Mouse (Mus musculus): Measurements from ENCODE around the gene Oaf. TPM values are rescaled to one million over a fixed set of nuclear protein-coding genes. Genes with fewer than 3 reads are reported as not detected.
A peak's percentile ranks its signal among the peaks of the same experiment; 100 is the strongest.

The Oaf gene
- total and polyA plus RNA-seq, 3 experiments: not detected

- H3K4me3 ChIP-seq (replicated peaks in 1 of 3; ENCODE audit: low read depth in 2 of 3, low read length in 2 of 3, poor library complexity in 1 of 3): no peak overlapping the region
- no peaks in the 10 kb centered on the region for H3K9me3 ChIP-seq (replicated peaks; ENCODE audit: low read length)
- no peak overlapping the region for H3K9ac ChIP-seq (ENCODE audit: insufficient read depth, low read depth)
- no peak for TF ChIP-seq NELFE (IDR thresholded peaks at IDR 0.05; ENCODE audit: low read depth, low read length)
- no peak for TF ChIP-seq TCF12 (IDR thresholded peaks at IDR 0.05; ENCODE audit: low read depth, low read length)
- TF ChIP-seq HCFC1 (IDR thresholded peaks at IDR 0.05; ENCODE audit: low read depth, low read length): no peak
- TF ChIP-seq JUND (conservative IDR thresholded peaks at IDR 0.05; ENCODE audit: low read depth, low read length): no peak
- dilution Hi-C loops (cut with MboI; ENCODE audit: extremely low pct_ligation_motif_present, extremely low pct_unique_long_range_greater_than_20kb, low sequenced_read_pairs): no loop called here
- H3K27ac ChIP-seq (ENCODE audit: insufficient read depth, low read depth): no peak overlapping the region
- in situ Hi-C loops (cut with MboI; ENCODE audit: low pct_ligation_motif_present, low pct_unique_long_range_greater_than_20kb, low sequenced_read_pairs): no loop called here
- no peaks in the 10 kb centered on the region for H3K4me1 ChIP-seq (ENCODE audit: control insufficient read depth in 1 of 2, insufficient read depth in 2 of 2)
- H3K4me2 ChIP-seq (ENCODE audit: insufficient read depth, low read depth, poor library complexity, severe bottlenecking): no peak overlapping the region
- no peaks in the 10 kb centered on the region for H3K79me2 ChIP-seq (replicated peaks; ENCODE audit: control insufficient read depth, extremely low read depth, insufficient read depth, poor library complexity, severe bottlenecking)
- no peaks in the 10 kb centered on the region for H3K36me3 ChIP-seq (replicated peaks in 1 of 2; ENCODE audit: control insufficient read depth in 1 of 2, insufficient read depth in 1 of 2, low read length in 1 of 2)
- H3K27me3 ChIP-seq (replicated peaks): peaks cover 38% of the 10 kb centered on the region
- no peak for DNase-seq (ENCODE audit: extremely low read depth)
Measured at GRCm38 (mm10) chr9:43269166-43269565, 29.5 kb upstream of the Oaf start.

- in situ Hi-C loops (cut with MboI; ENCODE audit: low pct_ligation_motif_present, low pct_unique_long_range_greater_than_20kb, low sequenced_read_pairs) (no loop called here), dilution Hi-C loops (cut with MboI; ENCODE audit: extremely low pct_ligation_motif_present, extremely low pct_unique_long_range_greater_than_20kb, low sequenced_read_pairs) (no loop called here)
- Histone ChIP-seq H3K9ac (ENCODE audit: insufficient read depth, low read depth) (no peak overlapping the region), H3K79me2 (replicated peaks; ENCODE audit: control insufficient read depth, extremely low read depth, insufficient read depth, poor library complexity, severe bottlenecking) (no peaks in the 10 kb centered on the region), H3K27me3 (replicated peaks) (peaks cover 27% of the 10 kb centered on the region), H3K9me3 (replicated peaks; ENCODE audit: low read length) (no peaks in the 10 kb centered on the region), H3K36me3 (replicated peaks in 1 of 2; ENCODE audit: control insufficient read depth in 1 of 2, insufficient read depth in 1 of 2, low read length in 1 of 2) (no peaks in the 10 kb centered on the region), H3K27ac (ENCODE audit: insufficient read depth, low read depth) (no peak overlapping the region), H3K4me3 (replicated peaks in 1 of 3; ENCODE audit: low read depth in 2 of 3, low read length in 2 of 3, poor library complexity in 1 of 3) (no peak overlapping the region), H3K4me1 (ENCODE audit: control insufficient read depth in 1 of 2, insufficient read depth in 2 of 2) (peaks cover 0 to 5% of the 10 kb centered on the region in 2 experiments; a peak in 2 of 4 replicates), H3K4me2 (ENCODE audit: insufficient read depth, low read depth, poor library complexity, severe bottlenecking) (no peak overlapping the region)
- DNase-seq (ENCODE audit: extremely low read depth): peak; percentile 37
- TF ChIP-seq SMC3 (IDR thresholded peaks at IDR 0.05; ENCODE audit: low read depth, low read length): peak; percentile 57
- no peak for TF ChIP-seq HCFC1 (IDR thresholded peaks at IDR 0.05; ENCODE audit: low read depth, low read length)
- no peak for TF ChIP-seq MAFK (IDR thresholded peaks at IDR 0.05; ENCODE audit: insufficient replicate concordance, low read length)
- no peak for TF ChIP-seq KAT2A (IDR thresholded peaks at IDR 0.05; ENCODE audit: insufficient replicate concordance, low read length)
- TF ChIP-seq CTCF (conservative IDR thresholded peaks at IDR 0.05 in 1 of 2, IDR thresholded peaks at IDR 0.05 in 1 of 2; ENCODE audit: low read depth in 2 of 2, low read length in 2 of 2): peak; percentile 29 to 64
- no peak for TF ChIP-seq IRF4 (IDR thresholded peaks at IDR 0.05; ENCODE audit: low read depth, low read length)
- TF ChIP-seq RAD21 (IDR thresholded peaks at IDR 0.05; ENCODE audit: low read depth, low read length): peak; percentile 31
- TF ChIP-seq SIN3A (IDR thresholded peaks at IDR 0.05; ENCODE audit: low read length): no peak
Measured at GRCm38 (mm10) chr9:43267357-43267756, 27.6 kb upstream of the Oaf start.

GRCm38 (mm10) chr9:43265194-43265593, 25.5 kb upstream of the Oaf start:
- H3K4me2 ChIP-seq (ENCODE audit: insufficient read depth, low read depth, poor library complexity, severe bottlenecking): no peak overlapping the region
- TF ChIP-seq NRF1 (IDR thresholded peaks at IDR 0.05; ENCODE audit: low read depth, low read length) (no peak), MYC (IDR thresholded peaks at IDR 0.05; ENCODE audit: low read depth, low read length) (no peak), ZKSCAN1 (IDR thresholded peaks at IDR 0.05; ENCODE audit: borderline replicate concordance, low read depth, low read length) (no peak), SMC3 (IDR thresholded peaks at IDR 0.05; ENCODE audit: low read depth, low read length) (no peak), ZC3H11A (IDR thresholded peaks at IDR 0.05; ENCODE audit: low read depth, low read length) (no peak), POLR2A (IDR thresholded peaks at IDR 0.05; ENCODE audit: low read depth, low read length) (no peak), RCOR1 (conservative IDR thresholded peaks at IDR 0.05; ENCODE audit: low read depth, low read length) (no peak), ETS1 (conservative IDR thresholded peaks at IDR 0.05; ENCODE audit: low read depth, low read length) (no peak), MAFK (IDR thresholded peaks at IDR 0.05; ENCODE audit: insufficient replicate concordance, low read length) (no peak), USF2 (conservative IDR thresholded peaks at IDR 0.05; ENCODE audit: low read depth, low read length) (no peak), HCFC1 (IDR thresholded peaks at IDR 0.05; ENCODE audit: low read depth, low read length) (no peak), CTCF (conservative IDR thresholded peaks at IDR 0.05 in 1 of 2, IDR thresholded peaks at IDR 0.05 in 1 of 2; ENCODE audit: low read depth in 2 of 2, low read length in 2 of 2) (no peak), ZNF384 (IDR thresholded peaks at IDR 0.05; ENCODE audit: low read depth, low read length) (no peak), GABPA (IDR thresholded peaks at IDR 0.05; ENCODE audit: insufficient replicate concordance, low read depth, low read length) (no peak), NELFE (IDR thresholded peaks at IDR 0.05; ENCODE audit: low read depth, low read length) (no peak), JUND (conservative IDR thresholded peaks at IDR 0.05; ENCODE audit: low read depth, low read length) (no peak), JUN (IDR thresholded peaks at IDR 0.05; ENCODE audit: insufficient read depth, low read depth, low read length) (no peak)
- in situ Hi-C loops (cut with MboI; ENCODE audit: low pct_ligation_motif_present, low pct_unique_long_range_greater_than_20kb, low sequenced_read_pairs): no loop called here
- H3K36me3 ChIP-seq (replicated peaks in 1 of 2; ENCODE audit: control insufficient read depth in 1 of 2, insufficient read depth in 1 of 2, low read length in 1 of 2): no peaks in the 10 kb centered on the region
- peaks cover 10% of the 10 kb centered on the region for H3K27me3 ChIP-seq (replicated peaks)
- dilution Hi-C loops (cut with MboI; ENCODE audit: extremely low pct_ligation_motif_present, extremely low pct_unique_long_range_greater_than_20kb, low sequenced_read_pairs): no loop called here
- H3K79me2 ChIP-seq (replicated peaks; ENCODE audit: control insufficient read depth, extremely low read depth, insufficient read depth, poor library complexity, severe bottlenecking): no peaks in the 10 kb centered on the region
- peaks cover 8 to 16% of the 10 kb centered on the region in 2 experiments for H3K4me1 ChIP-seq (ENCODE audit: control insufficient read depth in 1 of 2, insufficient read depth in 2 of 2)
- no peak overlapping the region for H3K4me3 ChIP-seq (replicated peaks in 1 of 3; ENCODE audit: low read depth in 2 of 3, low read length in 2 of 3, poor library complexity in 1 of 3)
- no peak overlapping the region for H3K9ac ChIP-seq (ENCODE audit: insufficient read depth, low read depth)
- H3K9me3 ChIP-seq (replicated peaks; ENCODE audit: low read length): no peaks in the 10 kb centered on the region
- no peak overlapping the region for H3K27ac ChIP-seq (ENCODE audit: insufficient read depth, low read depth)
- no peak for DNase-seq (ENCODE audit: extremely low read depth)

Data from CH12.LX (cell line).